Mouse (Mus musculus) heart, postnatal 0 days (tissue): ENCODE data around the gene Tgfbi.

ENCODE experiments used
- CTCF ChIP-seq: IDR thresholded peaks from 2 replicates; pipeline ENCODE4 v1.5.1; 2016; ENCODE audit warnings: antibody characterized with exemption, control low read depth, low read depth
- EP300 ChIP-seq: IDR thresholded peaks from 2 replicates; pipeline ENCODE4 v1.6.1; 2016; ENCODE audit warnings: antibody characterized with exemption, low read depth

DNA sequence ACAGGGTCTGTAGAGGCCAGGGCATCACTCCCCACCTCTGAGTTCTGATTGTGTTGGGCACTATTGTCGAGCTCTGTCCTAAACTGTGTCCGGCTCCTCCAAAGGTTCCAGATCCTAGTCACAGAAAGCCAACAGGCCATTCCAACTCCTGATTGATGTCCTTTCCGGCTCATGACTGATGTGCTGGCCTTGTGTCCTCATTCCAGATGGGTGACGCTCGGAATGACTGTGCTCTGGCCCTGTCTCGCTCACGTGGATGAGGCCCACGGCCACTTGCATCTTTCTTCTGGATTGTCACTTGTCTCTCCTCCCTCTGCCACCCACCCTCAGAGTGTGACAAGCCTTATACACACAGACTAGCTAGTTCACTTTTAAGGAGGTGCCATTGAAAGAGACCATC lies 18.1 kb upstream of the Tgfbi start:
- TF ChIP-seq CTCF (no peak), EP300 (no peak)
